ENCODE assay signal across 11 mouse cellular contexts in genomic region chr1:135635323-135636064, GRCm38 (mm10). TPM values are rescaled to one million over a fixed set of nuclear protein-coding genes. Genes with fewer than 3 reads are reported as not detected.
DNase-seq lines count a peak whose midpoint lies in the region; ATAC-seq and TF ChIP-seq lines count a peak whose summit lies in the region.
"Had no signal": no experiment of that assay in that cellular context is flagged by ENCODE, and none has a peak within 500 bp of the region (broad histone marks: within the 10 kb centered on the region; RNA-seq: fewer than 3 reads in every experiment).

No protein-coding gene starts in this region.

- no peak overlapping the region for H3K4me3 ChIP-seq in hindbrain, embryonic 11.5 days (ENCODE audit: low read depth, low read length)
- no peak overlapping the region for H3K4me3 ChIP-seq in hindbrain, postnatal 0 days (ENCODE audit: low read length)
- H3K4me3 ChIP-seq in myocyte = no peak overlapping the region
- no peak overlapping the region for H3K4me3 ChIP-seq in heart, adult 2 months
- H3K4me3 ChIP-seq: limb, embryonic 13.5 days had no signal

- in situ Hi-C loops in Patski (cut with MboI; ENCODE audit: low pct_unique_long_range_greater_than_20kb) = no loop called here

- no peaks in the 10 kb centered on the region for H3K36me3 ChIP-seq in hindbrain, embryonic 11.5 days (ENCODE audit: control insufficient read depth, insufficient read depth, low read length)
- no peaks in the 10 kb centered on the region for H3K36me3 ChIP-seq in hindbrain, postnatal 0 days (ENCODE audit: insufficient read depth, low read length)
- no peaks in the 10 kb centered on the region for H3K36me3 ChIP-seq in myocyte (ENCODE audit: control insufficient read depth, insufficient read depth)
- no peaks in the 10 kb centered on the region for H3K36me3 ChIP-seq in heart, adult 2 months (ENCODE audit: control insufficient read depth, insufficient read depth, low read length)
- H3K36me3 ChIP-seq: limb, embryonic 13.5 days had no signal

- CTCF ChIA-PET in Patski (lab: Charles Lee) = interaction anchor here (1.1 to 1.3 kb wide), 3 partner anchors 10 to 87 kb away, joined by 3 to 4 read pairs (median 3); no protein-coding TSS in a partner anchor

- H3K4me1 ChIP-seq in hindbrain, embryonic 11.5 days (replicated peaks; ENCODE audit: control insufficient read depth, insufficient read depth, low read length) = peaks cover 5% of the 10 kb centered on the region; the same call in 1 of the 2 replicates
- H3K4me1 ChIP-seq in hindbrain, postnatal 0 days (ENCODE audit: insufficient read depth, low read length) = 0 out of 2 replicates have a peak, but pooled peaks cover 4% of the 10 kb centered on the region
- peaks cover 31% of the 10 kb centered on the region for H3K4me1 ChIP-seq in heart, adult 2 months (ENCODE audit: control insufficient read depth, insufficient read depth, low read length)

- no peak for DNase-seq in hindbrain, embryonic 11.5 days (ENCODE audit: low spot score)
- DNase-seq in hindbrain, postnatal 0 days (ENCODE audit: low spot score) = no peak
- DNase-seq in CD4-positive helper T cell, adult 2 months (ENCODE audit: low read depth, low spot score) = peak; percentile 25
- DNase-seq in Patski (ENCODE audit: low read depth, low spot score) = no peak
- no peak for DNase-seq in heart, adult 2 months
- no peak for DNase-seq in yolk sac, embryonic 10.5 days (ENCODE audit: low spot score)
- DNase-seq: cerebellum, postnatal 25 days; right cerebral cortex, postnatal 14 days; thymus, postnatal 36 days had no signal

- intact Hi-C loops in heart, adult 2 months (cut with DNase I) = no loop called here

- peak overlapping the region; percentile 2; the same call in 1 of the 2 replicates for H3K27ac ChIP-seq in hindbrain, embryonic 11.5 days (ENCODE audit: low read depth, low read length)
- H3K27ac ChIP-seq in hindbrain, postnatal 0 days = no peak overlapping the region
- H3K27ac ChIP-seq in heart, adult 2 months = no peak overlapping the region
- H3K27ac ChIP-seq: limb, embryonic 13.5 days had no signal

- POLR2A ChIA-PET in Patski (lab: Charles Lee) = no interaction called here

- WGBS in hindbrain, embryonic 11.5 days = 73% methylated on average over 11 of the region's 11 CpGs
- 66% methylated on average over 11 of the region's 11 CpGs for WGBS in hindbrain, postnatal 0 days
- WGBS in heart, adult 2 months = 74% methylated on average over 11 of the region's 11 CpGs

- no peak overlapping the region for H3K9ac ChIP-seq in hindbrain, embryonic 11.5 days (ENCODE audit: low read depth, low read length)
- H3K9ac ChIP-seq in hindbrain, postnatal 0 days (replicated peaks; ENCODE audit: low read length) = no peak overlapping the region
- H3K9ac ChIP-seq in heart, adult 2 months (ENCODE audit: low read depth, low read length) = no peak overlapping the region
- H3K9ac ChIP-seq: limb, embryonic 13.5 days had no signal

- no peak for TF ChIP-seq EP300 in heart, adult 2 months (IDR thresholded peaks at IDR 0.05; ENCODE audit: insufficient read depth, low read depth, low read length)

- TF ChIP-seq CTCF in hindbrain, postnatal 0 days (IDR thresholded peaks at IDR 0.05; ENCODE audit: low read depth) = no peak
- no peak for TF ChIP-seq CTCF in Patski (IDR thresholded peaks at IDR 0.05)
- no peak for TF ChIP-seq CTCF in heart, adult 2 months (IDR thresholded peaks at IDR 0.05)

- no peak for TF ChIP-seq POLR2A in myocyte (IDR thresholded peaks at IDR 0.05; ENCODE audit: insufficient read length, low read depth)
- no peak for TF ChIP-seq POLR2A in heart, adult 2 months (IDR thresholded peaks at IDR 0.05; ENCODE audit: insufficient read depth, low read depth, low read length)

- no peak for ATAC-seq in hindbrain, embryonic 11.5 days (ENCODE audit: low FRiP score)
- ATAC-seq in hindbrain, postnatal 0 days = no peak
- peak; percentile 3 for ATAC-seq in Patski

- no peak overlapping the region for H3K4me2 ChIP-seq in hindbrain, embryonic 11.5 days (replicated peaks; ENCODE audit: low read depth, low read length)
- no peak overlapping the region for H3K4me2 ChIP-seq in hindbrain, postnatal 0 days (ENCODE audit: low read depth, low read length)
- H3K4me2 ChIP-seq in myocyte (ENCODE audit: low read depth) = peak overlapping the region; percentile 65
- H3K4me2 ChIP-seq: limb, embryonic 13.5 days had no signal

- H3K27me3 ChIP-seq in hindbrain, embryonic 11.5 days (ENCODE audit: control insufficient read depth, insufficient read depth, low read length) = no peaks in the 10 kb centered on the region
- no peaks in the 10 kb centered on the region for H3K27me3 ChIP-seq in hindbrain, postnatal 0 days (ENCODE audit: insufficient read depth, low read length)
- no peaks in the 10 kb centered on the region for H3K27me3 ChIP-seq in Patski
- no peaks in the 10 kb centered on the region for H3K27me3 ChIP-seq in myocyte (ENCODE audit: control insufficient read depth, insufficient read depth, insufficient read length)
- no peaks in the 10 kb centered on the region for H3K27me3 ChIP-seq in heart, adult 2 months (ENCODE audit: control insufficient read depth, insufficient read depth, low read length)
- H3K27me3 ChIP-seq: limb, embryonic 13.5 days had no signal

- H3K79me2 ChIP-seq in myocyte (ENCODE audit: control insufficient read depth, insufficient read depth) = peaks cover 57% of the 10 kb centered on the region
- no peaks in the 10 kb centered on the region for H3K79me2 ChIP-seq in heart, adult 2 months (replicated peaks; ENCODE audit: control insufficient read depth, insufficient read depth, low read length)

- no peak overlapping the region for H3ac ChIP-seq in myocyte (ENCODE audit: control insufficient read depth, insufficient read length)

- no peaks in the 10 kb centered on the region for H3K9me3 ChIP-seq in hindbrain, embryonic 11.5 days (ENCODE audit: control insufficient read depth, low read length)
- no peaks in the 10 kb centered on the region for H3K9me3 ChIP-seq in hindbrain, postnatal 0 days (ENCODE audit: low read length)
- H3K9me3 ChIP-seq: limb, embryonic 13.5 days had no signal

TF ChIP-seq in myocyte, 11 proteins besides CTCF, POLR2A, EP300 and RAD21:
- TF ChIP-seq REST (IDR thresholded peaks at IDR 0.05; ENCODE audit: insufficient read depth, insufficient read length) = no peak
- peak in 1 of 3 experiments; percentile 32 for TF ChIP-seq MYOD1 (IDR thresholded peaks at IDR 0.05; ENCODE audit: control insufficient read depth in 1 of 3, insufficient read length in 2 of 3, low read depth in 2 of 3)

RNA-seq across cellular contexts. Expression of gene Nav1, which starts 28.4 kb away (rescaled TPM):
- 16.9 and 21.0 TPM in 2 replicates for polyA plus RNA-seq in hindbrain, embryonic 11.5 days (2014; fragmentation: Nextera tagmentation; extraction: Ambion mirVana)
- total RNA-seq in hindbrain, postnatal 0 days (2014; rRNA removed) = 90.0 and 106 TPM in 2 replicates
- polyA plus RNA-seq in hindbrain, postnatal 0 days (2015; fragmentation: Nextera tagmentation; extraction: Ambion mirVana) = 38.6 and 39.9 TPM in 2 replicates
- polyA plus RNA-seq in Patski (2021) (22.1 TPM), myocyte (2012; fragmentation: generic; extraction: Trizol) (33.7 TPM)
- 10 to 100 TPM; 19.1 to 20.7 TPM for total RNA-seq in heart, adult 2 months (2021)
- polyA plus RNA-seq in heart, adult 2 months (2012; rRNA removed) = 15.2 and 16.8 TPM in 2 replicates
